Mouse (Mus musculus): Measurements from ENCODE around the gene Tiprl. TPM values are rescaled to one million over a fixed set of nuclear protein-coding genes. Genes with fewer than 3 reads are reported as not detected.

Gene Tiprl
- polyA plus RNA-seq, 1 experiment from 2014 or later, result 78.4 TPM

DNA sequence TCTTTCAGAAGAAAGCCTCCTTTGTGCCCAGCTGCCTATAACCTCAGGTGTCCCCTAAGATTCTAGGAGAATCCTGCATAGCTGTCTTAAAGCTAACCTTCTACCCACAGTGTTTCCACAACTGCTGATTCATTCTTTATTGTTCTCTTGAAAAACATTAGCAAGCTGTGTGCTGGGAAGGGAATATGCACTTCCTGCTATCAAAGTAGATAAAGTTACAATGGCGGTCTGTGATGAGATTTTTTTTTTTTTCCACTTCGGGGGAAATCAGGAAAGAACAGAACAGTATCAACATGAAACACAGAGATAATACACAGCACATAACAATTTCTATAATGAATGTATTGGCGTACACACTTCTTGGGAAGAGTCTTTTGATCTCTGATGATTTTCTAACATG is 38.9 kb downstream of the Tiprl start:
- H3K9me3 ChIP-seq (replicated peaks; ENCODE audit: control insufficient read depth, low read length), result no peaks in the 10 kb centered on the region
- no peak overlapping the region for H3K4me2 ChIP-seq
- no peaks in the 10 kb centered on the region for H3K27me3 ChIP-seq (ENCODE audit: control insufficient read depth, insufficient read depth, low read length)
- ATAC-seq (replicated peaks; ENCODE audit: insufficient number of reproducible peaks, low FRiP score, low TSS enrichment), result no peak
- H3K4me3 ChIP-seq (ENCODE audit: low read depth, low read length), result no peak overlapping the region
- 0 out of 2 replicates have a peak overlapping the region, but pooled peaks have one; percentile 54 for H3K27ac ChIP-seq (ENCODE audit: low read depth, low read length)
- peaks cover 8% of the 10 kb centered on the region; the same call in 1 of the 2 replicates for H3K4me1 ChIP-seq (ENCODE audit: control insufficient read depth, insufficient read depth, low read length)
- no peak overlapping the region for H3K9ac ChIP-seq (ENCODE audit: low read depth, low read length)
- H3K36me3 ChIP-seq (ENCODE audit: control insufficient read depth, insufficient read depth, low read length), result no peaks in the 10 kb centered on the region
- WGBS (ENCODE audit: insufficient replicate concordance), result 45% methylated on average over 3 of the region's 3 CpGs

DNA sequence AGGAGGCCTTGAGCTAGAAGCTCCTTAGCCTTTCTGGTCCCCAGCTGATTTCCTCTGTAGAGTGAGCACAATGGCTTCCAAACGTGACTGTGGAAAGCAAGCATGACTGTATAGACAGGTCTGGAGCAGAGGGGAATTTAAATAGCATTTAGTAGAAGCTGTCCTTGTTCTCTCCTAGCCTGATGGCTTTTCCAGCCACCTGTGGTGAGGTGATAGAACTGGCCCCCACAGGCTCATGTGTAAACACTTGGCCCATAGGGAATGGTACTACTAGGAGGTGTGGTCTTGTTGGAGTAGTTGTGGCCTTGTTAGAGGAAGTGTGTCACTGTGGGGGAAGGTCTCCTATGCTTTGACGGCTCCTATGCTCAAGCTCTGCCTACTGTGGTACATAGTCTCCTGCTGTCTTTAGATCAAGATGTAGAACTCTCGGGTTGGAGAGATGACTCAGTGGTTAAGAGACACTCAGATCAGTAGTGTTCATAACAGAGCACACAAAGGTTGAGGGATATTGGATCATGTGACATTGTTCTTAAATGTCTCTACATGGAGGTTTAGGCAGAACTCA is 41.3 kb downstream of the Tiprl start:
- no peak overlapping the region for H3K4me2 ChIP-seq
- no peak overlapping the region for H3K27ac ChIP-seq (ENCODE audit: low read depth, low read length)
- ATAC-seq (replicated peaks; ENCODE audit: insufficient number of reproducible peaks, low FRiP score, low TSS enrichment), result no peak

DNA sequence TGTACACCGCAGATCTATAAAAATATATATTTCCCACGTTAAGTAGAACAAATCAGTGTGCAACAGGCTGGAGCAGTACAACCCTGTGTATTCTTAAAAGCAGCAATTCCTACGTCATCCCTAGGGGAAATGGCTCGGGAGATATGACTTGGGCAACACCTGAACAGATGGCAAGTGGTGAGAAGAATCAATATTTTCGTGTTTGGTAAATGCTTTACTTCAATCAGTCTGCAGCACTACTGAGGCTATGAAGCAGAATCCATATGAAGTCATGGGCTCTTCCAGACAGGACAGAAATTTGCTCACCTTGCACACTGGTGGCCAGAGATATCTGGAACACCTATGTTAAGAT is 42.2 kb downstream of the Tiprl start:
- WGBS (ENCODE audit: insufficient replicate concordance), result 16% methylated on average over 5 of the region's 5 CpGs
- Histone ChIP-seq H3K9ac (ENCODE audit: low read depth, low read length) (peak overlapping the region; percentile 86), H3K27ac (ENCODE audit: low read depth, low read length) (peak overlapping the region; percentile 84; the same call in 1 of the 2 replicates), H3K27me3 (ENCODE audit: control insufficient read depth, insufficient read depth, low read length) (no peaks in the 10 kb centered on the region), H3K36me3 (ENCODE audit: control insufficient read depth, insufficient read depth, low read length) (no peaks in the 10 kb centered on the region), H3K4me2 (peak overlapping the region; percentile 86), H3K4me1 (ENCODE audit: control insufficient read depth, insufficient read depth, low read length) (peaks cover 18% of the 10 kb centered on the region; the same call in 1 of the 2 replicates), H3K4me3 (ENCODE audit: low read depth, low read length) (peak overlapping the region; percentile 81), H3K9me3 (replicated peaks; ENCODE audit: control insufficient read depth, low read length) (no peaks in the 10 kb centered on the region)
- no peak for ATAC-seq (replicated peaks; ENCODE audit: insufficient number of reproducible peaks, low FRiP score, low TSS enrichment)

More for the DNA sequence above, 41.3 kb downstream of the Tiprl start:
- Histone ChIP-seq H3K36me3 (ENCODE audit: control insufficient read depth, insufficient read depth, low read length) (no peaks in the 10 kb centered on the region), H3K9ac (ENCODE audit: low read depth, low read length) (no peak overlapping the region), H3K9me3 (replicated peaks; ENCODE audit: control insufficient read depth, low read length) (no peaks in the 10 kb centered on the region), H3K4me1 (ENCODE audit: control insufficient read depth, insufficient read depth, low read length) (peaks cover 18% of the 10 kb centered on the region; the same call in 1 of the 2 replicates), H3K27me3 (ENCODE audit: control insufficient read depth, insufficient read depth, low read length) (no peaks in the 10 kb centered on the region), H3K4me3 (ENCODE audit: low read depth, low read length) (no peak overlapping the region)
- 56% methylated on average over 3 of the region's 3 CpGs for WGBS (ENCODE audit: insufficient replicate concordance)

DNA sequence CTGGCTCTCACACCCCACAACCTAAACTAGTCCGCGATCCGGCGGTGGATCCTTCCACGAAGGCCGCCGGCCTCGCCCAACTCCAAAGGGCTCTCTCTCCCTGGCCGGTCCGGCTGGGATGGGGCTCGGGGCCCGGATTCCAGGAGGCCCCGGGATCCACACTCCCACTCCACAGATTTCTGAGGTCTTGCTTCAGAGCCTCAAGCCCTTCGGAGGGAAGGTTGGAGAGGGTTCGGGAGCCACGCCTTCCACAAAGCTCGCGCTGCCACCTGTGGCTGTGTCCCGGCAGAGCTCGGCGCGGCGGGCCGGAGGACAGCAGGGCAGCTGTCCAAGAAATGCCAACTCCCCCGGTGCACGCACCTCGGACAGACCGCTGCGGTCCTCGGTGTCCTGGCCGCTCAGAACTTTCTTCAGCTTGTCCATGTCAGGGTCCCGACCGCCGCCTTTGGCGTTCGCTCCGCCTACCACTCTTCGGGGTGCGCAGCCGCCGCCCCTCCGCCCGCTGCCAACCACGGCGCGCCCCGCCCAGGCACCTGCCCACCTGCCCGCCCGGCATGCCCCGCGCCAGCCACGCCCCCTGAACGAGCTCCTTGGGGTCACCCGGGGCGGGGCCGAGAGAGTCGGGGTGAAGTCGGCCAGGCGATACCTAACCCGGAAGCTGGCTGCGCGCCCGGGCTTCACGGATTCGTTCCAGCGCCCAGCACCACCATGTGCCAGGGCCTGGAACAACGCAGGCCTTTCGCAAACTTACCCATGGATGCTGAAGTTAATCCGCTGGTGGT is 42.7 kb downstream of the Tiprl start, which contains the start of gene Sft2d2:
Sft2d2 (minus strand) TSS at position 559 of the 782 bp plus-strand sequence.
- H3K27ac ChIP-seq (ENCODE audit: low read depth, low read length), result peak within 1 kb of the TSS; percentile 84
- no peaks in the 10 kb centered on the region for H3K27me3 ChIP-seq (ENCODE audit: control insufficient read depth, insufficient read depth, low read length)
- H3K4me3 ChIP-seq (ENCODE audit: low read depth, low read length), result peak within 1 kb of the TSS; percentile 81
- H3K9me3 ChIP-seq (replicated peaks; ENCODE audit: control insufficient read depth, low read length), result no peaks in the 10 kb centered on the region
- peak within 1 kb of the TSS; percentile 86 for H3K4me2 ChIP-seq
- peaks cover 18% of the 10 kb centered on the region; the same call in 1 of the 2 replicates for H3K4me1 ChIP-seq (ENCODE audit: control insufficient read depth, insufficient read depth, low read length)
- H3K9ac ChIP-seq (ENCODE audit: low read depth, low read length), result peak within 1 kb of the TSS; percentile 86
- WGBS (ENCODE audit: insufficient replicate concordance), result under 1% methylated on average over 69 of the region's 69 CpGs
- ATAC-seq (replicated peaks; ENCODE audit: insufficient number of reproducible peaks, low FRiP score, low TSS enrichment), result peak; percentile 96
- no peaks in the 10 kb centered on the region for H3K36me3 ChIP-seq (ENCODE audit: control insufficient read depth, insufficient read depth, low read length)

DNA sequence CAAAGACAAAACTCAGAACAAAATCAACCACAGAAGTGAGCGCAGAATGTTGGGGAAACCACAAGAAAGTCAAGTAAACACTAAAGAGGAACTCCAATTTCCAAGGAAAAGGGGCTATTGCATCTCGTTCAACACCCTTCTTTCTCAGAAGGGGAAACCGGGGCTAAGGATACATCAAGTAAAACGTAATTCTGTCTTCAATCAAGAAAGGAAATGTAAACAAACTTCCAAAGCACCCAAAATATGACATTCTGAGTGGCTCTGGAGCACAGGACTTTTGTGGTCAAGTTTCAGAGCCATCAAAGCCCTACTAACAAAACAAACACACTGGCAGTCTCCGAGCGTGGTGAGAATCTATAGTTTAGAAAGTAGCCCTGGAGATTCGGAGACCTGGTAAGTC is 43.4 kb downstream of the Tiprl start:
- no peaks in the 10 kb centered on the region for H3K27me3 ChIP-seq (ENCODE audit: control insufficient read depth, insufficient read depth, low read length)
- H3K4me3 ChIP-seq (ENCODE audit: low read depth, low read length), result peak overlapping the region; percentile 81
- H3K27ac ChIP-seq (ENCODE audit: low read depth, low read length), result peak overlapping the region; percentile 84
- no peak for ATAC-seq (replicated peaks; ENCODE audit: insufficient number of reproducible peaks, low FRiP score, low TSS enrichment)
- peak overlapping the region; percentile 86 for H3K9ac ChIP-seq (ENCODE audit: low read depth, low read length)
- peak overlapping the region; percentile 86 for H3K4me2 ChIP-seq
- no peaks in the 10 kb centered on the region for H3K9me3 ChIP-seq (replicated peaks; ENCODE audit: control insufficient read depth, low read length)
- H3K4me1 ChIP-seq (ENCODE audit: control insufficient read depth, insufficient read depth, low read length), result peaks cover 21% of the 10 kb centered on the region; the same call in 1 of the 2 replicates
- 13% methylated on average over 7 of the region's 7 CpGs for WGBS (ENCODE audit: insufficient replicate concordance)
- no peaks in the 10 kb centered on the region for H3K36me3 ChIP-seq (ENCODE audit: control insufficient read depth, insufficient read depth, low read length)

DNA sequence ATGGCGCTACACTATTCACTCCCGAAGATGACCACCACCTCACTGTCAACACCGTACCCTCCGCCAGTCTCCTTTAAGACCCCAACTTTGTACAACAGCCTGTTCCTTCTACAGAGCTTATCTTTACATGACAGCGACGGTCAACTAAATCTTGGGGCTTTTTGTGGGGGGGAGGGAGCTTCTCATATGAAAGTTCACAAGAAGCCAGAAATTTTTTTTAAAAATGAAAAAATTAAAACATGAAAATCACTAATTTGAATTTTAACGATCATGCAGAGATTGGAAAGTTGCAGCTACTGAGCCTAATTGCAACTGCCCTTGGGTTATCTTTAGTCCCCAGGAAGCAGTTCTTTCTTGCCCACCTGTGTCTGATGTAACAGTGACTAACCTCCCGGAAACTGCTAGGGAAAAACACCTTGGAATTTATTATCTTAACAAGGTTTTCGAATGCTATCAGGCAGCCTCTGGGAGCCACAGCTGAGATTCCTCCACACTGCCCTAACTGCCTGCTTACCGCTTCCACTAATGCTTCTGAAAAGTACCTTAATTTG is 44.0 kb downstream of the Tiprl start:
- H3K27me3 ChIP-seq (ENCODE audit: control insufficient read depth, insufficient read depth, low read length), result no peaks in the 10 kb centered on the region
- peak overlapping the region; percentile 86 for H3K9ac ChIP-seq (ENCODE audit: low read depth, low read length)
- 38% methylated on average over 10 of the region's 10 CpGs for WGBS (ENCODE audit: insufficient replicate concordance)
- H3K27ac ChIP-seq (ENCODE audit: low read depth, low read length), result no peak overlapping the region
- H3K9me3 ChIP-seq (replicated peaks; ENCODE audit: control insufficient read depth, low read length), result no peaks in the 10 kb centered on the region
- peak overlapping the region; percentile 86 for H3K4me2 ChIP-seq
- no peaks in the 10 kb centered on the region for H3K36me3 ChIP-seq (ENCODE audit: control insufficient read depth, insufficient read depth, low read length)
- H3K4me1 ChIP-seq (ENCODE audit: control insufficient read depth, insufficient read depth, low read length), result peaks cover 21% of the 10 kb centered on the region; the same call in 1 of the 2 replicates
- H3K4me3 ChIP-seq (ENCODE audit: low read depth, low read length), result peak overlapping the region; percentile 81
- ATAC-seq (replicated peaks; ENCODE audit: insufficient number of reproducible peaks, low FRiP score, low TSS enrichment), result no peak

DNA sequence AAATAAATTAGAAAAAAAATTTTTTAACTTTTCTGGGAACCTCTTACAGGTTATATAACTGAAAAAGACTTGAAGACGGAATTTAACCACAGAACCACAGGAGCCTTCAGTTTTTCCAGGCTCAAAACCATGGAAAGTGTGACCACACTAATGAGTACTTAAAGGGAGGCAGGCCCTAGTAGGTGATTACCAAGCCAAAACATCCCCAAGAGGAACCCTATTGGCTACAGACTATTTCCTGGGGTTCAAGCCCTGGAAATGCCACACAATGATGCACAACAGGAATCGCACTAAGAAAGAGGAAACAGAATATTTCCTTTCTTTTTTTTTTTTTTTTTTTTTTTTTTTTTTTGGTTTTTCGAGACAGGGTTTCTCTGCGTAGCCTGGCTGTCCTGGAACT is 44.7 kb downstream of the Tiprl start:
- peak overlapping the region; percentile 80 for H3K27ac ChIP-seq (ENCODE audit: low read depth, low read length)
- 73% methylated on average over 4 of the region's 4 CpGs for WGBS (ENCODE audit: insufficient replicate concordance)
- H3K4me1 ChIP-seq (ENCODE audit: control insufficient read depth, insufficient read depth, low read length), result peaks cover 23% of the 10 kb centered on the region
- H3K36me3 ChIP-seq (ENCODE audit: control insufficient read depth, insufficient read depth, low read length), result no peaks in the 10 kb centered on the region
- H3K27me3 ChIP-seq (ENCODE audit: control insufficient read depth, insufficient read depth, low read length), result no peaks in the 10 kb centered on the region
- no peak overlapping the region for H3K4me3 ChIP-seq (ENCODE audit: low read depth, low read length)
- no peak overlapping the region for H3K9ac ChIP-seq (ENCODE audit: low read depth, low read length)
- H3K4me2 ChIP-seq, result peak overlapping the region; percentile 86; the same call in 1 of the 2 replicates
- no peaks in the 10 kb centered on the region for H3K9me3 ChIP-seq (replicated peaks; ENCODE audit: control insufficient read depth, low read length)
- no peak for ATAC-seq (replicated peaks; ENCODE audit: insufficient number of reproducible peaks, low FRiP score, low TSS enrichment)

DNA sequence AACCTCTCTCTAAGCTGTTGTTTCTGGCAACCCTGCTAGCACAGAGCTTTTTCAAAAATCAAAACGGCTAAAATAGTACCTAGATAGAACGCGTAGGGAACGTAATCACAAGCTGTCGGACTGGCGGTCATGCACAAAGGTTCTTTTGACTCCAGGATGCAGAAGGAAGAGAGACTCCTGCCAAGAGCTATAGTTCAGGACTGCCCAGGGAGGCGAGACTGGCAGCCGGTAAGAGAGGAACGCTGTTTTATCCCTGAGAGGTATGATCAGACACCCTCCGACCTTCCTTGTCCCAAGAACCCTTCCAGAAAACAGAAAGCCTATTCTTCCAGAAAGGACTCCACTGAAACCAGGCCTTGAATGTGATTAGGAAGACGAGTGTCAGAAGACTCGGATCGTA is 45.2 kb downstream of the Tiprl start:
- peaks cover 26% of the 10 kb centered on the region for H3K4me1 ChIP-seq (ENCODE audit: control insufficient read depth, insufficient read depth, low read length)
- no peaks in the 10 kb centered on the region for H3K27me3 ChIP-seq (ENCODE audit: control insufficient read depth, insufficient read depth, low read length)
- H3K4me2 ChIP-seq, result peak overlapping the region; percentile 86
- H3K36me3 ChIP-seq (ENCODE audit: control insufficient read depth, insufficient read depth, low read length), result 0 out of 2 replicates have a peak, but pooled peaks cover 3% of the 10 kb centered on the region
- no peak overlapping the region for H3K4me3 ChIP-seq (ENCODE audit: low read depth, low read length)
- H3K9me3 ChIP-seq (replicated peaks; ENCODE audit: control insufficient read depth, low read length), result no peaks in the 10 kb centered on the region
- H3K27ac ChIP-seq (ENCODE audit: low read depth, low read length), result peak overlapping the region; percentile 80
- WGBS (ENCODE audit: insufficient replicate concordance), result 61% methylated on average over 13 of the region's 13 CpGs
- H3K9ac ChIP-seq (ENCODE audit: low read depth, low read length), result no peak overlapping the region
- ATAC-seq (replicated peaks; ENCODE audit: insufficient number of reproducible peaks, low FRiP score, low TSS enrichment), result no peak

Measured in heart, embryonic 11.5 days (tissue).